Mouse (Mus musculus) brain, embryonic 14.5 days (tissue): ENCODE measurements at regions not wholly inside any gene's neighbourhood (a gene's known extent, or its start where the extent isn't known, plus 50 kb on each side); places are given as distances from the start of the nearest gene placed in this dataset.

Experiments
- CTCF ChIP-seq: fragments of 200-500 bp; IDR thresholded peaks from 2 replicates; pipeline ENCODE4 v1.5.1; 2012; ENCODE audit warnings: inconsistent platforms, mild to moderate bottlenecking, moderate library complexity, borderline replicate concordance; ENCODE audit not compliant: insufficient read depth, insufficient read length; ENCODE audit errors: extremely low read depth
- POLR2A ChIP-seq: fragments of 200-500 bp; IDR thresholded peaks from 2 replicates; pipeline ENCODE4 v1.6.1; 2012; ENCODE audit warnings: mild to moderate bottlenecking, inconsistent platforms, borderline replicate concordance; ENCODE audit not compliant: poor library complexity, insufficient read depth, insufficient read length, severe bottlenecking; ENCODE audit errors: extremely low read depth

DNA sequence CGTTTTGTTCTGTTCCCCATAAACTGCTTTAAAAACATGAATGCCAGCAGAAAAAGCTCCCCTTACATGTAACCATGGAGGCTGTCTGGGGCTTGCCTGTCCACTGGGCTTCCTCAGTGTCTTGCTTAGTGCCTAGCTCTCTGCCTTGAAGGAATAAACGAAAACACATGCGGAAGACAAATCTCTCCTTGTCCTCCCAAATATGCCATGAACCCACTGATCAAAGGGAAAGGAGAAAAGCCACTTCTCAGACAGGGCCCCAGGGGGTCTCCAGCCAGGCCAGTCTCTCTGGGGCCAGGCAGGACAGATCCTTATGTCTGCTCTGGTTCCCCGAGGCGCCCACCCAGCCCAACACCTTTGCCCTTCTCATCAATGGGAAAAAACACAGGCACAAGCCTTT, 518.6 kb upstream of the 3110018I06Rik start:
- TF ChIP-seq CTCF (no peak), POLR2A (no peak)
